Mouse (Mus musculus): ENCODE data around the gene Sgf29.
"Not testable (repeated sequence)": the region's sequence is repeated elsewhere in the genome, so short reads cannot be mapped to it uniquely, and the experiment has no call there.

Sgf29 gene

DNA sequence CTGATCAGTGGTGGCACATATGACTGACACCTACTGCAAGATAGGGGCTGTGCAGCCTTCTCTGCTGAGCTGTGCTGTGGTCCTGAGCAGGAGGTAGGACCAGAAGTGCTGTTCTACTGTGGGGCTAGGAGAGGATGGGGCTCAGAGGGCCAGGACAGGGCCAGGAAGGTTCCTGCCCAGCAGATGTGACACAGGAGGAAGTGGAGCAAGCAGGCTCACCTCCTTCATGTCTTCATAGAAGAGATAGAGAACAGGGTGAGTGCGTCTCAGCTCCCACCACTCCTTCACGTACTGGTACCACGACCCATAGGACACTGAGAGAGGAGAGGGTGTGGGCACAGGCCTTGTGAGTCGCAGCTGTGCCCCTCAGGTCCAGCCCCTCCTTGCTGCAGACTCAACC lies 39.0 kb downstream of the Sgf29 start:
- not testable (repeated sequence) for DNase-seq (ENCODE audit: low spot score)

- DNase-seq (ENCODE audit: low spot score): no peak
Measured at GRCm38 (mm10) chr7:126689021-126689420, 39.9 kb downstream of the Sgf29 start.

DNA sequence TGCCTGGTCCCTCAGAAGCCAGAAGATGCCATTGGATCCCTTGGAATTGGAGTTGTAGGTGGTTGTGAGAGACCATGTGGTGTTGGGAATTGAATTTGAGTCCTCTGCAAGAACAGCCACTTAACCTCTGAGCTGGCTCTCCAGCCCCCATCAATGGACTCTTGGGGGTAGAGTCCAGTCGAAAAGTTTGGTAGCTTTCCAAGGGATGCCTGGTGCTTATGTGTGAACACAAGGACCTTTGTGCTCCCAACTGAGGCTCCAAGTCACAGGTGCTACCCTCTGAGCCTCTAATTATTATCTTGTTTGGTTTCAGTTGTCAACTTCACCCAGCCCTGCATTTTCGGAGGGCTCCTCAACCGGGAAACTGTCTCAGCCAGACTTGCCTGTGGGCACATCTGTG lies 41.6 kb downstream of the Sgf29 start:
- no peak for DNase-seq (ENCODE audit: low spot score)

DNA sequence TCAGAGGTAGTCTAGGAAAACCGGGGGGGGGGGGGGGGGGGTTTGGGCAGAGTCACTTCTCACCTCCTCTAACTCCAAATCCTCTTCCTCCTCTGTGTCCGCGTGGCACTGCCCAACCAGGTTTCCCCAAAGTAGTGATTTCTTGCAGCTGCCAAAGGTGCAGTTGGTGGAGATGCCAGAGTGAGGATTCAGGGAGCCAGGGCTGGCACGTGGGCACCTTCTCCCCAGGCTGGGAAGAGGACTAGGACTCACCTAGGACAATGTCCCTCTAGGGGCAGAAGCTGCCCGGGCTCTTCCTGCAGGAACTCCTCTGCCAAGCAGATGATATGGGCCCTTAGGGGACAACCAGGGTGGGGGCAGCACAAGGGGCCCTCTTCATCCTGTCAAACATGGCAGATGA lies 42.6 kb downstream of the Sgf29 start:
- DNase-seq (ENCODE audit: low spot score): no peak

DNA sequence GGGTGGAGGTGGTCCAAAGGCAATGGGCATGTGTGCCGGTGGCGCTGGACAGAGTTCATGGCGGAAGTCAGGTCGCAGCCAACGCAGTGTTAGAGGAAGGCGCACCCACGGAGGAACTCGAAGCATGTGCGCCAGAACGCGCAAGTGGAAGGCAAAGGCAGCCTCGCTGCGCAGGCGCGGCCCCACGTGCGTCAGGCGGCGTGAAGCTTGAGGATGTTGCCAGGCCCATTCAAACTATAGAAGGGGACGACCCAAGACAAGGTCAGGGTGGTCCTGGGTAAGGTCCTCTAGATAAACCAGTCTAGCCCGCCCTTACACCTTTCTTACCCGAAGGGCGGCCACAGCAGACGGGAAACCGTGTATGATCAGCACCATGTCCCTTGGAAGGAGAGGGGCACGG lies 43.3 kb downstream of the Sgf29 start:
- DNase-seq (ENCODE audit: low spot score): no peak

- DNase-seq (ENCODE audit: low spot score): peak; percentile 72
Measured at GRCm38 (mm10) chr7:126693256-126693655, 44.1 kb downstream of the Sgf29 start.

DNA sequence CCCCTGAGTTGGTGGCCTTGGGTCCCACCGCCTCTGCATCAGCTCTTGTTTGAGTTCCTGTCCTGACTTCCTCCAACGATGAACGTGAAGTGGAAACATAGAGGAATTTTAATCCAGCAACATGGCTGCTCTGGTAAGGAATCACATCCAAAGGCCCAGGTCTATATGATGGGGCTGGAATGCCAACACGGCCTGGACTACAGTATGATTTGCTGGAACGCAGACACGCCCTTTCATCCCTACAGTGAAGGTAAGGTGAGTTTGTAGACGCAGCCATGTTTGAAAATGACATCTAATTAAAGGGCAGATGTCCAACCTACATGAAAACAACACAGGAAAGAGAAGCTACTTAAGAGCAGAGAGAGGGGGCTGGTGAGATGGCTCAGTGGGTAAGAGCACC lies 44.7 kb downstream of the Sgf29 start:
- no peak for DNase-seq (ENCODE audit: low spot score)

GRCm38 (mm10) chr7:126694441-126695051 lies 45.4 kb downstream of the Sgf29 start:
- DNase-seq (ENCODE audit: low spot score): no peak

DNA sequence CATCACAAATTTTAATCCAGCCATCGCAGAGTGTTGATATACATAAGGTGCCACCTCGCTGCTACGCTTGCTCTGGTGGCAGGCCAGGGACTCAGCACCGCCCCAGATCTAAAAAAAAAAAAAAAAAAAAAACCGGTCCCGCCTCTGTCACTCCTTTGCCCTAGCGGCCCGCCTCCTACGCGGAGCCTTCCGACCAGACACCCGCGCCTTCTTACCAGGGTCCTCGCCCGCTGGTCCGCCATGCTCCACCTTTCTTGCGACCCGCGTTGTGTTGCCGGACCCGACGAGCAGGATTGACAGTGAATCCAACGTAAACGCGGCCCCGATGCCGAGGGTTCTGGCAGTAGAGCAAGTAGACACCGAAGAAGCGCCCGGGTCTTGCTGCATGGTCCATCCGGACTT lies 46.1 kb downstream of the Sgf29 start, which contains the start of gene Bola2:
Gene Bola2 (plus strand): TSS at position 192 of the 402 bp plus-strand sequence.
- peak; percentile 61 for DNase-seq (ENCODE audit: low spot score)

- DNase-seq (ENCODE audit: low spot score): peak; percentile 87
Measured at GRCm38 (mm10) chr7:126695631-126696207, 46.6 kb downstream of the Sgf29 start, which contains the start of gene Slx1b. Slx1b (minus strand) TSS chr7:126695784.

GRCm38 (mm10) chr7:126696303-126696702 lies 47.2 kb downstream of the Sgf29 start:
- DNase-seq (ENCODE audit: low spot score): no peak

GRCm38 (mm10) chr7:126696886-126697285 lies 47.8 kb downstream of the Sgf29 start:
- no peak for DNase-seq (ENCODE audit: low spot score)

- no peak for DNase-seq (ENCODE audit: low spot score)
Measured at GRCm38 (mm10) chr7:126697838-126698237, 48.7 kb downstream of the Sgf29 start.

DNA sequence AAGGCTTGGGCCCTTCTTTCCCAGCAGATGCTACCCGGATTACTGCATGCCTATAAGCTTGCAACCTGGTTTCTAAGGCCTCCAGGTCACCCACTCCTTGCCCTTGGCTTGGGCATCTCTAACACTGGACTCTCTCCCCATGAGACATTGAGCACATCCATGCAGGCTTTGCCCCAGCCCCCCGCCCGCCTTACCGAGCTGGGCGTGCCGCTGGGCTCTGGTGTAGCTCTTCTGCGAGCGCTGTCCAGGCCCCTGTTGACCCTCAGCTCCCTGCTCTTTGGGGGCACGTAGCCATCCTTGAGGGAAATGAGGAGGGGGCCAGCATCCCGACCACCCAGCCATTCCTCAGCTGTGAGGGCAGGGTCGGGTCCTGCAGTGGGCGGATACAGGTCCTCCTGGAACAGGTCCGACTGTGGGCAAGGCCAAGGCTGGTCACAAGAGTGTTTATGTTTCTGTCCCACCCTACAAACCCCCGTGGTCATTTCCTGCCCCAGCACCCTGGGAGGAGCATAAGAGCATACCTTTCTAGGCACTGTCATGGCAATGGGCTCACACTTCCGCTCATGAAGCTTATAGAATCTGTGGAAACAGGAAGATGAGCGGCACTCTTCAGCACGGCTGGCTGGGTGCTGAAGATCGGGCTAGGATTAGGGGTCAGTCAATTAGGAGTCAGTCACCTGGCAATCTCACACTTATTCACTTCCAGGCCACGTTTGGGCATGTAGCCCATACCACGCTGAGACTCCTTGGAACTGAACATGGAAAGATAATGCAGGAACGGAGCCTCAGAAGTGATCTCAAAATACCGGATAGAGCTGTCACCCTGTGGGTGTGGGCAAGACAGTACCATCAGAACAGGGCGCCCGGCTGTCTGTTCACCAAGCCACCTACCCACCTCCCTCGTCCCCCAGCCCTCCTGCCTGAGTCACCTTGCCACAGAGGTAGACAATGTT lies 51.2 kb downstream of the Sgf29 start:
- no peak for DNase-seq (ENCODE audit: low spot score)

GRCm38 (mm10) chr7:126701070-126701469 lies 52.0 kb downstream of the Sgf29 start:
- peak; percentile 91 for DNase-seq (ENCODE audit: low spot score)

DNA sequence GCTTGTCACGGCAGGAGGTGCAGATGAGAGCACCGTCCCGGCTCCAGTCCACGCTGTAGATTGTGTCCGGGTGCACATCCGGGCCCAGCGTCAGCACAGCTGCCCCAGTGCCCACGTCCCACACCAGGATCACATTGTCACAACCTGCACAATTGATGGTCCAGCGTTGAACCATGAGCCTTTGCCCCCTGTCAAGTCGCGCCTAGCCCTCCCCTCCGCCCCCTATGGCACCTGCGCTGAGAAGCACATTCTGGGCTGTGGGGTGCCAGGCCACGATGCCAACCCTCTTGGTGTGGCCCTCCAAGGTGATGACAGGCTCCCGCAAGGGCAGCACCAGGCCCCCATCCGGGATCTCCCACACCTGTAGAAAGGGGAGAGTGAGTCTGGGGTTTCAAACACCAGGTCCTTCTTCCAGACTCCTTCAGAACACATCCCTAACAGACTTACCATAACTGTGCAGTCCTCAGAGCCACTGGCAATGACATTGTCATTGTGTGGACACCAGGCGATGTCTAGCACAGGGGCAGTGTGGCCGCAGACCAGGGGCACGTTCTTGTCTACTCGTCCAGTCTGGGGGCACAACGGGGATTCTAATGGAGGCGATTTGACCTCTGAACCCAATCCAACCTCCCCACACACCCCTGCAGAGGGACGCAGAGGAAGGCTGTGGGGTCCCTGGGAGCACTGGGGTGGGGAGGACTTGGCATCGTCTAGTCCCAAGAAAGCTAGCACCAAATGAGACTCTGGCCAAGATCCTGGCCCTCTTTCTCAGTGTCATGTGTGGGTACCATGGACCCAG lies 52.6 kb downstream of the Sgf29 start:
- DNase-seq (ENCODE audit: low spot score): no peak

DNA sequence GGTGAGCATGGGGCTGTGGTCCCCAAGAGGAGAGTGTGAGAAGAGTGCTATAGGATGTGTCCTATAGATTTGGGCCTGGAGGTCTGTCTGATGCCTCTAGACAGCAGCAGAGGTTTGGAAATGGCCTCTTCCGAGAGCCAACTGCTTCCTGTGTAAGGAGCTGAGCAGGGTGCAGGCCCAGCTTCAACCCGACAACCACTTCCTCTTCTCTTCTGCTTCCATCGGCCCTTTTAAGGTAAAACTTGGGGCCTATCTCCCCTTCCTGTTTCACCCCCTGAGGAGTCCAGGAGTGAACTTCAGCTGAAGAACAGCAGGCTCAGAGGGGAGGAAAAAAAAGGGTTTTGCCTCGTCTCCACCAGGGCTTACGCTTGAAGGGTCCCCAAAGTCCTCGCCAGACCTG lies 53.2 kb downstream of the Sgf29 start:
- no peak for DNase-seq (ENCODE audit: low spot score)

- DNase-seq (ENCODE audit: low spot score): no peak
Measured at GRCm38 (mm10) chr7:126702861-126703756, 54.0 kb downstream of the Sgf29 start.

DNA sequence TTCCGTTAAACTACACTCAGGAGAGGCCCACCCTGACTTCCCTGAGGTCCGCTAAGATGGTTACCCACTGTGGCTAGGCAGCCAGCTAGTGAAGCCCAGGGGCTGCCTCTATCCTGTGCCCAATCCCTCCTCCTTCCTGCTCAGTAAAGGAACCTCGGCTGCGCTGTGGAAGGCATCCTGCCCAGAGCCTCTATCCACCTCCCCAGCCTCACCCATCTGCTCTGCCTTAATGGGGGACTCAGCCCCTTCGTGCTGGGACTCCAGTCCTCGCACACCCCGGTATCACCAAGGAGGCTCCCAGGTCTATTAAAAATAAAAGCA lies 54.6 kb downstream of the Sgf29 start:
- DNase-seq (ENCODE audit: low spot score): no peak

- peak; percentile 58 for DNase-seq (ENCODE audit: low spot score)
Measured at GRCm38 (mm10) chr7:126704121-126704980, 55.2 kb downstream of the Sgf29 start.
